Mouse (Mus musculus) forebrain, embryonic 10.5 days (tissue): Measurements from ENCODE around the gene Tnfrsf19. TPM values are rescaled to one million over a fixed set of nuclear protein-coding genes. Genes with fewer than 3 reads are reported as not detected.

Experiments
- DNase-seq: peaks from one replicate; pipeline ENCODE4 v3.0.0-alpha.2; 2017; ENCODE audit warnings: low spot score; ENCODE audit errors: extremely low spot score
- H3K27ac ChIP-seq: fragments of 300-500 bp; sonication (generic); 2 replicates; pipeline ENCODE4 v1.5.1; 2016; ENCODE audit warnings: mild to moderate bottlenecking
- H3K27me3 ChIP-seq: fragments of 300-500 bp; sonication (generic); 2 replicates; pipeline ENCODE4 v1.6.1; 2016; ENCODE audit warnings: mild to moderate bottlenecking; ENCODE audit not compliant: poor library complexity, severe bottlenecking
- H3K36me3 ChIP-seq: fragments of 300-500 bp; sonication (generic); replicated peaks from 2 replicates; pipeline ENCODE4 v1.6.1; 2016; ENCODE audit warnings: mild to moderate bottlenecking, moderate library complexity
- H3K4me1 ChIP-seq: fragments of 300-500 bp; sonication (generic); 2 replicates; pipeline ENCODE4 v1.6.1; 2016
- H3K4me3 ChIP-seq: fragments of 300-500 bp; sonication (generic); 2 replicates; pipeline ENCODE4 v1.5.1; 2016; ENCODE audit warnings: mild to moderate bottlenecking, moderate library complexity
- H3K9me3 ChIP-seq: fragments of 300-500 bp; sonication (generic); 2 replicates; pipeline ENCODE4 v1.6.1; 2016; ENCODE audit warnings: mild to moderate bottlenecking, moderate library complexity
- WGBS: fragments of 180-500 bp; shearing (Covaris S2); methylation state at CpG from one replicate; pipeline ENCODE4 v1.1.7; 2016; 5-methylcytosine and 5-hydroxymethylcytosine counted together
- polyA plus RNA-seq: library from polyadenylated mRNA; unstranded; fragments of >200 nt; fragmentation: Nextera tagmentation; extraction: Ambion mirVana; gene quantifications from 2 replicates; pipeline ENCODE4 v1.2.1, GENCODE M21; 2016

Gene Tnfrsf19
- polyA plus RNA-seq, 1 experiment from 2014 or later: 110 TPM

- H3K4me1 ChIP-seq: peaks cover 77% of the 10 kb centered on the region
- H3K36me3 ChIP-seq: peaks cover 23% of the 10 kb centered on the region
- no peaks in the 10 kb centered on the region for H3K9me3 ChIP-seq
- peak overlapping the region; percentile 64 for H3K4me3 ChIP-seq
- DNase-seq: no peak
- 18% methylated on average over 2 of the region's 2 CpGs for WGBS
- peaks cover 50% of the 10 kb centered on the region for H3K27me3 ChIP-seq
- H3K27ac ChIP-seq: peak overlapping the region; percentile 95
These were observed 2.0 kb downstream of the Tnfrsf19 start for GRCm38 (mm10) chr14:61044316-61044715.

GRCm38 (mm10) chr14:61043511-61044310 is 2.6 kb downstream of the Tnfrsf19 start:
- 2% methylated on average over 8 of the region's 8 CpGs for WGBS
- Histone ChIP-seq H3K4me1 (peaks cover 81% of the 10 kb centered on the region), H3K4me3 (peak overlapping the region; percentile 64)

GRCm38 (mm10) chr14:61042291-61042690 is 4.0 kb downstream of the Tnfrsf19 start:
- Histone ChIP-seq H3K36me3 (peaks cover 23% of the 10 kb centered on the region), H3K4me1 (peaks cover 82% of the 10 kb centered on the region), H3K27me3 (peaks cover 36% of the 10 kb centered on the region), H3K27ac (peak overlapping the region; percentile 68), H3K4me3 (peak overlapping the region; percentile 9; the same call in 1 of the 2 replicates), H3K9me3 (no peaks in the 10 kb centered on the region)
- DNase-seq: no peak
- WGBS: 8% methylated on average over 3 of the region's 3 CpGs

More at GRCm38 (mm10) chr14:61043511-61044310, 2.6 kb downstream of the Tnfrsf19 start:
- Histone ChIP-seq H3K27ac (peak overlapping the region; percentile 95), H3K27me3 (peaks cover 44% of the 10 kb centered on the region), H3K9me3 (no peaks in the 10 kb centered on the region), H3K36me3 (peaks cover 23% of the 10 kb centered on the region)
- DNase-seq: peak; percentile 70

GRCm38 (mm10) chr14:61040236-61040635 is 6.1 kb downstream of the Tnfrsf19 start:
- H3K4me3 ChIP-seq: no peak overlapping the region
- H3K27ac ChIP-seq: no peak overlapping the region
- H3K27me3 ChIP-seq: peaks cover 30% of the 10 kb centered on the region; the same call in 1 of the 2 replicates
- peaks cover 23% of the 10 kb centered on the region for H3K36me3 ChIP-seq
- H3K4me1 ChIP-seq: peaks cover 82% of the 10 kb centered on the region
- WGBS: 89% methylated on average over 13 of the region's 13 CpGs
- H3K9me3 ChIP-seq: no peaks in the 10 kb centered on the region
- DNase-seq: no peak

- Histone ChIP-seq H3K27ac (peak overlapping the region; percentile 87), H3K4me1 (peaks cover 68% of the 10 kb centered on the region)
- 34% methylated on average over 8 of the region's 8 CpGs for WGBS
These were observed 8.2 kb downstream of the Tnfrsf19 start for GRCm38 (mm10) chr14:61038082-61038472.

GRCm38 (mm10) chr14:61037321-61038081 is 8.8 kb downstream of the Tnfrsf19 start:
- peak; percentile 83 for DNase-seq
- H3K4me3 ChIP-seq: peak overlapping the region; percentile 70
- peaks cover 28% of the 10 kb centered on the region for H3K36me3 ChIP-seq
- under 1% methylated on average over 40 of the region's 40 CpGs for WGBS
- peaks cover 64% of the 10 kb centered on the region for H3K4me1 ChIP-seq
- H3K27ac ChIP-seq: peak overlapping the region; percentile 87
- no peaks in the 10 kb centered on the region for H3K9me3 ChIP-seq
- peaks cover 30% of the 10 kb centered on the region; the same call in 1 of the 2 replicates for H3K27me3 ChIP-seq

More at GRCm38 (mm10) chr14:61038082-61038472, 8.2 kb downstream of the Tnfrsf19 start:
- peaks cover 30% of the 10 kb centered on the region; the same call in 1 of the 2 replicates for H3K27me3 ChIP-seq
- no peaks in the 10 kb centered on the region for H3K9me3 ChIP-seq
- no peak for DNase-seq
- H3K36me3 ChIP-seq: peaks cover 26% of the 10 kb centered on the region
- peak overlapping the region; percentile 70 for H3K4me3 ChIP-seq

- H3K27me3 ChIP-seq: no peaks in the 10 kb centered on the region
- peaks cover 12% of the 10 kb centered on the region for H3K4me1 ChIP-seq
- H3K9me3 ChIP-seq: peaks cover 4% of the 10 kb centered on the region; the same call in 1 of the 2 replicates
- no peak overlapping the region for H3K4me3 ChIP-seq
- no peak for DNase-seq
- peaks cover 69% of the 10 kb centered on the region for H3K36me3 ChIP-seq
- 93% methylated on average over 6 of the region's 6 CpGs for WGBS
- no peak overlapping the region for H3K27ac ChIP-seq
These were observed 15.9 kb downstream of the Tnfrsf19 start for GRCm38 (mm10) chr14:61030366-61030765.

- H3K4me3 ChIP-seq: no peak overlapping the region
These were observed 22.3 kb downstream of the Tnfrsf19 start for GRCm38 (mm10) chr14:61024006-61024405.

GRCm38 (mm10) chr14:61022383-61022782 is 23.9 kb downstream of the Tnfrsf19 start:
- no peaks in the 10 kb centered on the region for H3K27me3 ChIP-seq
- peak overlapping the region; percentile 62; the same call in 1 of the 2 replicates for H3K27ac ChIP-seq
- peaks cover 49% of the 10 kb centered on the region for H3K4me1 ChIP-seq
- no peak for DNase-seq
- H3K36me3 ChIP-seq: peaks cover 77% of the 10 kb centered on the region
- 92% methylated on average over 1 of the region's 1 CpGs for WGBS
- no peak overlapping the region for H3K4me3 ChIP-seq
- H3K9me3 ChIP-seq: no peaks in the 10 kb centered on the region; the same call in 1 of the 2 replicates

More at GRCm38 (mm10) chr14:61024006-61024405, 22.3 kb downstream of the Tnfrsf19 start:
- no peak overlapping the region for H3K27ac ChIP-seq
- no peak for DNase-seq
- H3K27me3 ChIP-seq: no peaks in the 10 kb centered on the region
- peaks cover 89% of the 10 kb centered on the region for H3K36me3 ChIP-seq
- H3K9me3 ChIP-seq: no peaks in the 10 kb centered on the region; the same call in 1 of the 2 replicates
- H3K4me1 ChIP-seq: peaks cover 34% of the 10 kb centered on the region
- WGBS: 78% methylated on average over 7 of the region's 7 CpGs

DNA sequence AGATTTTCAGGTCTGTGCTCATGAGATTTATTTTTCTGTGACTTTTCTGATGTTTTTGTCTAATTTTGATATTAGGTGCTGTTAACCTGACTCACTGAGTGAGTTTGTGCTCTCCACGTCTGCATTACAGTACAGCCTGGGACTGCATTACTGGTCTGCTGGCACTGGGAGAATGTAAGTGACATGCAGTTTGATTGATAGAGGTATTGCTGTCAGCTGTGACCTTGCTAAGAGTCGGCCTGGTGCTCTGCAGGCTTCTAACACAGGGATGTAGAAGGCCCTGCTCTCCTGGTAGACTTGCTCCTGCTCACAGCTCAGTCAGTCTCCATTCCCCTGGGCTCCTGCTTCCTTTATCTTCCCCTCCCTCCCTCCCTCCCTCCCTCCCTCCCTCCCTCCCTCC is 25.3 kb downstream of the Tnfrsf19 start:
- 82% methylated on average over 2 of the region's 2 CpGs for WGBS
- peaks cover 73% of the 10 kb centered on the region for H3K36me3 ChIP-seq
- H3K9me3 ChIP-seq: no peaks in the 10 kb centered on the region; the same call in 1 of the 2 replicates

GRCm38 (mm10) chr14:61019880-61020279 is 26.4 kb downstream of the Tnfrsf19 start:
- Histone ChIP-seq H3K36me3 (peaks cover 73% of the 10 kb centered on the region), H3K27ac (no peak overlapping the region), H3K4me3 (no peak overlapping the region), H3K4me1 (peaks cover 67% of the 10 kb centered on the region), H3K27me3 (no peaks in the 10 kb centered on the region; the same call in 1 of the 2 replicates), H3K9me3 (no peaks in the 10 kb centered on the region; the same call in 1 of the 2 replicates)
- no peak for DNase-seq
- 90% methylated on average over 1 of the region's 1 CpGs for WGBS

More for the DNA sequence above, 25.3 kb downstream of the Tnfrsf19 start:
- no peak overlapping the region for H3K4me3 ChIP-seq
- H3K27me3 ChIP-seq: no peaks in the 10 kb centered on the region
- peaks cover 60% of the 10 kb centered on the region for H3K4me1 ChIP-seq
- no peak for DNase-seq
- H3K27ac ChIP-seq: no peak overlapping the region

GRCm38 (mm10) chr14:61014544-61014943 is 31.7 kb downstream of the Tnfrsf19 start:
- peaks cover 14% of the 10 kb centered on the region for H3K27me3 ChIP-seq
- H3K27ac ChIP-seq: peak overlapping the region; percentile 88; the same call in 1 of the 2 replicates
- WGBS: 83% methylated on average over 15 of the region's 15 CpGs
- H3K36me3 ChIP-seq: peaks cover 42% of the 10 kb centered on the region
- DNase-seq: no peak
- no peak overlapping the region for H3K4me3 ChIP-seq
- H3K9me3 ChIP-seq: no peaks in the 10 kb centered on the region
- H3K4me1 ChIP-seq: peaks cover 88% of the 10 kb centered on the region
